Mouse (Mus musculus): ENCODE measurements around the gene Jun.
A peak's percentile ranks its signal among the peaks of the same experiment; 100 is the strongest.

The Jun gene

GRCm38 (mm10) chr4:95052025-95052899 lies at the start of gene Jun:
Gene Jun, minus strand, starts transcription at chr4:95052222.
- peak; percentile 97 for DNase-seq (ENCODE audit: low spot score)

GRCm38 (mm10) chr4:95101684-95102083 lies 49.7 kb upstream of the Jun start:
- no peak for DNase-seq (ENCODE audit: low spot score)

GRCm38 (mm10) chr4:95100694-95101093 lies 48.7 kb upstream of the Jun start:
- DNase-seq (ENCODE audit: low spot score) = no peak

- DNase-seq (ENCODE audit: low spot score) = no peak
Measured at GRCm38 (mm10) chr4:95099373-95099772, 47.4 kb upstream of the Jun start.

- no peak for DNase-seq (ENCODE audit: low spot score)
Measured at GRCm38 (mm10) chr4:95098722-95099097, 46.7 kb upstream of the Jun start.

GRCm38 (mm10) chr4:95097942-95098721 lies 46.1 kb upstream of the Jun start:
- no peak for DNase-seq (ENCODE audit: low spot score)

- DNase-seq (ENCODE audit: low spot score) = no peak
Measured at GRCm38 (mm10) chr4:95096731-95097130, 44.7 kb upstream of the Jun start.

- DNase-seq (ENCODE audit: low spot score) = no peak
Measured at GRCm38 (mm10) chr4:95095911-95096310, 43.9 kb upstream of the Jun start.

- no peak for DNase-seq (ENCODE audit: low spot score)
Measured at GRCm38 (mm10) chr4:95095355-95095754, 43.3 kb upstream of the Jun start.

- no peak for DNase-seq (ENCODE audit: low spot score)
Measured at GRCm38 (mm10) chr4:95094700-95095113, 42.7 kb upstream of the Jun start.

GRCm38 (mm10) chr4:95093615-95094014 lies 41.6 kb upstream of the Jun start:
- no peak for DNase-seq (ENCODE audit: low spot score)

GRCm38 (mm10) chr4:95092516-95092915 lies 40.5 kb upstream of the Jun start:
- DNase-seq (ENCODE audit: low spot score) = no peak

GRCm38 (mm10) chr4:95091536-95091935 lies 39.5 kb upstream of the Jun start:
- DNase-seq (ENCODE audit: low spot score) = no peak

GRCm38 (mm10) chr4:95089968-95090367 lies 37.9 kb upstream of the Jun start:
- DNase-seq (ENCODE audit: low spot score) = no peak

- DNase-seq (ENCODE audit: low spot score) = no peak
Measured at GRCm38 (mm10) chr4:95089053-95089452, 37.0 kb upstream of the Jun start.

GRCm38 (mm10) chr4:95083957-95084356 lies 31.9 kb upstream of the Jun start:
- DNase-seq (ENCODE audit: low spot score) = no peak

- no peak for DNase-seq (ENCODE audit: low spot score)
Measured at GRCm38 (mm10) chr4:95083191-95083729, 31.2 kb upstream of the Jun start.

GRCm38 (mm10) chr4:95082481-95083088 lies 30.6 kb upstream of the Jun start:
- DNase-seq (ENCODE audit: low spot score) = peak; percentile 57

GRCm38 (mm10) chr4:95081632-95082031 lies 29.6 kb upstream of the Jun start:
- no peak for DNase-seq (ENCODE audit: low spot score)

GRCm38 (mm10) chr4:95078625-95079024 lies 26.6 kb upstream of the Jun start:
- DNase-seq (ENCODE audit: low spot score) = no peak

- no peak for DNase-seq (ENCODE audit: low spot score)
Measured at GRCm38 (mm10) chr4:95076279-95076678, 24.3 kb upstream of the Jun start.

- peak; percentile 10 for DNase-seq (ENCODE audit: low spot score)
Measured at GRCm38 (mm10) chr4:95075591-95076002, 23.6 kb upstream of the Jun start.

Measured in testis, postnatal 14 days (tissue).